Mouse (Mus musculus): ENCODE results near the gene Ccr3.
"Not testable (repeated sequence)": the region's sequence is repeated elsewhere in the genome, so short reads cannot be mapped to it uniquely, and the experiment has no call there.

Ccr3 gene

GRCm38 (mm10) chr9:124056158-124056709 lies 34.5 kb downstream of the Ccr3 start:
- DNase-seq: no peak

GRCm38 (mm10) chr9:124059660-124060352 lies 38.0 kb downstream of the Ccr3 start:
- DNase-seq: no peak

GRCm38 (mm10) chr9:124061474-124062432 lies 40.0 kb downstream of the Ccr3 start:
- DNase-seq: not testable (repeated sequence)

GRCm38 (mm10) chr9:124066572-124067103 lies 44.9 kb downstream of the Ccr3 start:
- DNase-seq: no peak

- DNase-seq: no peak
Measured at GRCm38 (mm10) chr9:124068098-124069058, 46.6 kb downstream of the Ccr3 start.

GRCm38 (mm10) chr9:124071506-124071905 lies 49.7 kb downstream of the Ccr3 start:
- no peak for DNase-seq

GRCm38 (mm10) chr9:124079803-124080202 lies 58.0 kb downstream of the Ccr3 start:
- no peak for DNase-seq

- DNase-seq: not testable (repeated sequence)
Measured at GRCm38 (mm10) chr9:124080471-124080870, 58.7 kb downstream of the Ccr3 start.
